11 mouse cellular contexts compared by ENCODE assay signal in the genomic region with DNA sequence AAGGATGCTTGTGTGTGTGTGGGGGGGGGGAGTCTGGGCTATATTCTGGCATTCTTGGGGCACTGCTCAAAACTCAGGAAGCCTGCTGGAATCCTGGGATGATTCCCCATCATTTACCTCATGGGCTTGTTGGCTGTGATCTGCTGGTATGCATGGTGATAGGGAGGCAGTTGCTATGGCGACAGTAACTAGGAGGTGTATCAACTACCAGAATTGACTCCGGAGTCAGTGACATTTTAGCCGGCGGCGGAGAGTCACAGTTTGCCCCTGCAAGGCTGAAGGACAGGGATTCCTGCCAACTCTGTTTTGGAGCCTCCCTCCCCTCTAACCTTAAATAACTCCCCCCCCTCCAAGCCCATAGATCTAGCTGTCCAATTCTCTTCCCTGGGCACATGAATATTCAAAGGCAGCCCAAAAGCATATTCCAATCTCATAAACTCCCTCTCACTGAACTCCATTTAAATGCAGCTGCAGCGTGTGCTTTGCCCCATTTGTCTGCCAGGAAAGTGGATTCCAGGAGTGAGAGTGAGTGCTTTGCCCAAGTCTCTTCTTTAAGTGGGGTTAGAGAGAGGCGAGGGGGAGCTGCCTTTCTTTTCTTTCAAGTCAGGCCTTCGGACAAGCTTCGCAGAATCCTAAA.
DNase-seq lines count a peak whose midpoint lies in the region; ATAC-seq and TF ChIP-seq lines count a peak whose summit lies in the region.
"Had no signal": no experiment of that assay in that cellular context is flagged by ENCODE, and none has a peak within 500 bp of the region (broad histone marks: within the 10 kb centered on the region; RNA-seq: fewer than 3 reads in every experiment).

No protein-coding gene starts in this region.

- peak; percentile 58; the same call in 1 of the 2 replicates for ATAC-seq in hindbrain, postnatal 0 days
- peak; percentile 64 for ATAC-seq in midbrain, embryonic 13.5 days
- ATAC-seq in megakaryocyte-erythroid progenitor cell, adult 5-6 weeks (replicated peaks; ENCODE audit: low FRiP score, low TSS enrichment, poor library complexity, severe bottlenecking) = no peak

- H3K27me3 ChIP-seq in testis, adult 2 months (ENCODE audit: control insufficient read depth, insufficient read depth, low read length) = no peaks in the 10 kb centered on the region
- no peaks in the 10 kb centered on the region for H3K27me3 ChIP-seq in hindbrain, postnatal 0 days (ENCODE audit: insufficient read depth, low read length)
- no peaks in the 10 kb centered on the region for H3K27me3 ChIP-seq in midbrain, embryonic 13.5 days

- no peaks in the 10 kb centered on the region for H3K9me3 ChIP-seq in hindbrain, postnatal 0 days (ENCODE audit: low read length)
- no peaks in the 10 kb centered on the region for H3K9me3 ChIP-seq in midbrain, embryonic 13.5 days
- H3K9me3 ChIP-seq: embryonic facial prominence, embryonic 15.5 days; heart, embryonic 13.5 days had no signal

- H3K4me3 ChIP-seq in testis, adult 2 months (ENCODE audit: control insufficient read depth, low read depth, low read length) = peak overlapping the region; percentile 14; the same call in 1 of the 2 replicates
- H3K4me3 ChIP-seq in hindbrain, postnatal 0 days (ENCODE audit: low read length) = no peak overlapping the region
- no peak overlapping the region for H3K4me3 ChIP-seq in midbrain, embryonic 13.5 days (replicated peaks)
- H3K4me3 ChIP-seq: embryonic facial prominence, embryonic 15.5 days; heart, embryonic 13.5 days had no signal

- H3K27ac ChIP-seq in testis, adult 2 months (ENCODE audit: control insufficient read depth, insufficient read depth, low read depth, low read length) = no peak overlapping the region
- peak overlapping the region; percentile 71 for H3K27ac ChIP-seq in hindbrain, postnatal 0 days
- peak overlapping the region; percentile 59 for H3K27ac ChIP-seq in midbrain, embryonic 13.5 days
- H3K27ac ChIP-seq: embryonic facial prominence, embryonic 15.5 days; heart, embryonic 13.5 days had no signal

- peaks cover 3% of the 10 kb centered on the region for H3K4me1 ChIP-seq in testis, adult 2 months (ENCODE audit: control insufficient read depth, insufficient read depth, low read length)
- H3K4me1 ChIP-seq in hindbrain, postnatal 0 days (ENCODE audit: insufficient read depth, low read length) = peaks cover 17% of the 10 kb centered on the region
- H3K4me1 ChIP-seq in midbrain, embryonic 13.5 days (replicated peaks) = peaks cover 29% of the 10 kb centered on the region
- H3K4me1 ChIP-seq: embryonic facial prominence, embryonic 15.5 days had no signal

- TF ChIP-seq POLR2A in testis, adult 2 months (IDR thresholded peaks at IDR 0.05; ENCODE audit: control insufficient read depth, low read depth, low read length) = no peak

- TF ChIP-seq CTCF in testis, adult 2 months (IDR thresholded peaks at IDR 0.05; ENCODE audit: control insufficient read depth, insufficient read depth, insufficient replicate concordance, low read depth, low read length) = no peak
- no peak for TF ChIP-seq CTCF in hindbrain, postnatal 0 days (IDR thresholded peaks at IDR 0.05; ENCODE audit: low read depth)

- WGBS in hindbrain, postnatal 0 days = 16% methylated on average over 9 of the region's 9 CpGs
- WGBS in midbrain, embryonic 13.5 days = 19% methylated on average over 9 of the region's 9 CpGs

- DNase-seq in testis, postnatal 10 days (ENCODE audit: low spot score) = no peak
- DNase-seq in hindbrain, postnatal 0 days (ENCODE audit: low spot score) = peak; percentile 85
- DNase-seq in heart, adult 11 months = no peak
- DNase-seq in adrenal gland, postnatal 4 days (ENCODE audit: low spot score in 2 of 2) = no peak
- DNase-seq: thymus, postnatal 36 days had no signal

- no peaks in the 10 kb centered on the region for H3K36me3 ChIP-seq in testis, adult 2 months (ENCODE audit: control insufficient read depth, insufficient read depth, low read length)
- no peaks in the 10 kb centered on the region for H3K36me3 ChIP-seq in hindbrain, postnatal 0 days (ENCODE audit: insufficient read depth, low read length)
- no peaks in the 10 kb centered on the region for H3K36me3 ChIP-seq in midbrain, embryonic 13.5 days
- H3K36me3 ChIP-seq: embryonic facial prominence, embryonic 15.5 days; heart, embryonic 13.5 days had no signal

- peak overlapping the region; percentile 23; the same call in 1 of the 2 replicates for H3K4me2 ChIP-seq in hindbrain, postnatal 0 days (ENCODE audit: low read depth, low read length)
- H3K4me2 ChIP-seq in midbrain, embryonic 13.5 days (replicated peaks) = peak overlapping the region; percentile 23
- H3K4me2 ChIP-seq: embryonic facial prominence, embryonic 15.5 days; heart, embryonic 13.5 days; lung, embryonic 14.5 days had no signal

- no peak overlapping the region for H3K9ac ChIP-seq in hindbrain, postnatal 0 days (replicated peaks; ENCODE audit: low read length)
- H3K9ac ChIP-seq in midbrain, embryonic 13.5 days (replicated peaks) = no peak overlapping the region
- H3K9ac ChIP-seq: embryonic facial prominence, embryonic 15.5 days; heart, embryonic 13.5 days; lung, embryonic 14.5 days had no signal
